Mouse (Mus musculus): Measurements from ENCODE around the gene Gm49320. TPM values are rescaled to one million over a fixed set of nuclear protein-coding genes. Genes with fewer than 3 reads are reported as not detected.
A peak's percentile ranks its signal among the peaks of the same experiment; 100 is the strongest.
"Not testable (repeated sequence)": the region's sequence is repeated elsewhere in the genome, so short reads cannot be mapped to it uniquely, and the experiment has no call there.

Gene Gm49320
- total and polyA plus RNA-seq, 2 experiments: 2.3 TPM; not detected in 1

GRCm38 (mm10) chr8:4252934-4253841 lies 14.5 kb downstream of the Gm49320 start, which contains the start of gene Snapc2:
Gene Snapc2 (plus strand): TSS chr8:4253080.
- Histone ChIP-seq H3K9ac (ENCODE audit: low read depth, low read length) (peak within 1 kb of the TSS; percentile 96), H3K4me1 (ENCODE audit: control insufficient read depth, insufficient read depth, low read length) (peaks cover 6% of the 10 kb centered on the region), H3K4me3 (ENCODE audit: insufficient read depth, low read depth, low read length) (peak within 1 kb of the TSS; percentile 89), H3K27me3 (ENCODE audit: control insufficient read depth, insufficient read depth, low read length) (no peaks in the 10 kb centered on the region), H3K27ac (replicated peaks; ENCODE audit: insufficient read depth, low read depth, low read length) (peak within 1 kb of the TSS; percentile 95), H3K79me2 (ENCODE audit: control insufficient read depth, insufficient read depth, low read length) (no peaks in the 10 kb centered on the region), H3K36me3 (ENCODE audit: control insufficient read depth, insufficient read depth, low read length) (no peaks in the 10 kb centered on the region; the same call in 1 of the 2 replicates)
- TF ChIP-seq POLR2A (IDR thresholded peaks at IDR 0.05; ENCODE audit: extremely low read depth, insufficient read depth, low read length) (0 out of 2 replicates have a peak, but pooled peaks have one; percentile 38), CTCF (IDR thresholded peaks at IDR 0.05; ENCODE audit: low read depth, low read length) (no peak)
- under 1% methylated on average over 69 of the region's 69 CpGs for WGBS
- peak; percentile 86 for DNase-seq (ENCODE audit: extremely low read depth, low read depth, low spot score)

GRCm38 (mm10) chr8:4254001-4254400 lies 15.3 kb downstream of the Gm49320 start:
- H3K27ac ChIP-seq (replicated peaks; ENCODE audit: insufficient read depth, low read depth, low read length): 0 out of 2 replicates have a peak overlapping the region, but pooled peaks have one; percentile 3
- H3K79me2 ChIP-seq (ENCODE audit: control insufficient read depth, insufficient read depth, low read length): no peaks in the 10 kb centered on the region
- peak overlapping the region; percentile 29; the same call in 1 of the 2 replicates for H3K9ac ChIP-seq (ENCODE audit: low read depth, low read length)
- H3K27me3 ChIP-seq (ENCODE audit: control insufficient read depth, insufficient read depth, low read length): no peaks in the 10 kb centered on the region
- TF ChIP-seq CTCF (IDR thresholded peaks at IDR 0.05; ENCODE audit: low read depth, low read length) (peak; percentile 65), POLR2A (IDR thresholded peaks at IDR 0.05; ENCODE audit: extremely low read depth, insufficient read depth, low read length) (no peak)
- 50% methylated on average over 6 of the region's 6 CpGs for WGBS
- peaks cover 9% of the 10 kb centered on the region for H3K4me1 ChIP-seq (ENCODE audit: control insufficient read depth, insufficient read depth, low read length)
- no peaks in the 10 kb centered on the region; the same call in 1 of the 2 replicates for H3K36me3 ChIP-seq (ENCODE audit: control insufficient read depth, insufficient read depth, low read length)
- peak; percentile 76 for DNase-seq (ENCODE audit: extremely low read depth, low read depth, low spot score)
- no peak overlapping the region; the same call in 1 of the 2 replicates for H3K4me3 ChIP-seq (ENCODE audit: insufficient read depth, low read depth, low read length)

GRCm38 (mm10) chr8:4255471-4255870 lies 16.8 kb downstream of the Gm49320 start:
- not testable (repeated sequence) for DNase-seq (ENCODE audit: extremely low read depth, low read depth, low spot score); H3K4me1 ChIP-seq (ENCODE audit: control insufficient read depth, insufficient read depth, low read length)

GRCm38 (mm10) chr8:4256911-4257310 lies 18.2 kb downstream of the Gm49320 start:
- Histone ChIP-seq H3K79me2 (ENCODE audit: control insufficient read depth, insufficient read depth, low read length) (no peaks in the 10 kb centered on the region), H3K9ac (ENCODE audit: low read depth, low read length) (no peak overlapping the region), H3K36me3 (ENCODE audit: control insufficient read depth, insufficient read depth, low read length) (peaks cover 5% of the 10 kb centered on the region), H3K4me3 (ENCODE audit: insufficient read depth, low read depth, low read length) (no peak overlapping the region), H3K27me3 (ENCODE audit: control insufficient read depth, insufficient read depth, low read length) (no peaks in the 10 kb centered on the region), H3K4me1 (ENCODE audit: control insufficient read depth, insufficient read depth, low read length) (peaks cover 9% of the 10 kb centered on the region), H3K27ac (replicated peaks; ENCODE audit: insufficient read depth, low read depth, low read length) (no peak overlapping the region)
- DNase-seq (ENCODE audit: extremely low read depth, low read depth, low spot score): no peak
- 69% methylated on average over 4 of the region's 4 CpGs for WGBS
- TF ChIP-seq CTCF (IDR thresholded peaks at IDR 0.05; ENCODE audit: low read depth, low read length) (no peak), POLR2A (IDR thresholded peaks at IDR 0.05; ENCODE audit: extremely low read depth, insufficient read depth, low read length) (no peak)

More at GRCm38 (mm10) chr8:4255471-4255870, 16.8 kb downstream of the Gm49320 start:
- H3K9ac ChIP-seq (ENCODE audit: low read depth, low read length); H3K79me2 ChIP-seq (ENCODE audit: control insufficient read depth, insufficient read depth, low read length); H3K36me3 ChIP-seq (ENCODE audit: control insufficient read depth, insufficient read depth, low read length); H3K4me3 ChIP-seq (ENCODE audit: insufficient read depth, low read depth, low read length); H3K27ac ChIP-seq (replicated peaks; ENCODE audit: insufficient read depth, low read depth, low read length); H3K27me3 ChIP-seq (ENCODE audit: control insufficient read depth, insufficient read depth, low read length): not testable (repeated sequence)
- 89% methylated on average over 7 of the region's 7 CpGs for WGBS

- peaks cover 5% of the 10 kb centered on the region for H3K36me3 ChIP-seq (ENCODE audit: control insufficient read depth, insufficient read depth, low read length)
- no peak overlapping the region for H3K4me3 ChIP-seq (ENCODE audit: insufficient read depth, low read depth, low read length)
- TF ChIP-seq POLR2A (IDR thresholded peaks at IDR 0.05; ENCODE audit: extremely low read depth, insufficient read depth, low read length) (no peak), CTCF (IDR thresholded peaks at IDR 0.05; ENCODE audit: low read depth, low read length) (no peak)
- no peak overlapping the region for H3K27ac ChIP-seq (replicated peaks; ENCODE audit: insufficient read depth, low read depth, low read length)
- no peaks in the 10 kb centered on the region for H3K27me3 ChIP-seq (ENCODE audit: control insufficient read depth, insufficient read depth, low read length)
- peaks cover 8% of the 10 kb centered on the region for H3K4me1 ChIP-seq (ENCODE audit: control insufficient read depth, insufficient read depth, low read length)
- 94% methylated on average over 4 of the region's 4 CpGs for WGBS
- no peaks in the 10 kb centered on the region for H3K79me2 ChIP-seq (ENCODE audit: control insufficient read depth, insufficient read depth, low read length)
- no peak overlapping the region for H3K9ac ChIP-seq (ENCODE audit: low read depth, low read length)
- no peak for DNase-seq (ENCODE audit: extremely low read depth, low read depth, low spot score)
These were observed 18.7 kb downstream of the Gm49320 start for GRCm38 (mm10) chr8:4257350-4257749.

- Histone ChIP-seq H3K27me3 (ENCODE audit: control insufficient read depth, insufficient read depth, low read length) (no peaks in the 10 kb centered on the region), H3K27ac (replicated peaks; ENCODE audit: insufficient read depth, low read depth, low read length) (no peak overlapping the region), H3K4me1 (ENCODE audit: control insufficient read depth, insufficient read depth, low read length) (peaks cover 5% of the 10 kb centered on the region), H3K9ac (ENCODE audit: low read depth, low read length) (no peak overlapping the region), H3K79me2 (ENCODE audit: control insufficient read depth, insufficient read depth, low read length) (no peaks in the 10 kb centered on the region), H3K36me3 (ENCODE audit: control insufficient read depth, insufficient read depth, low read length) (peaks cover 5% of the 10 kb centered on the region), H3K4me3 (ENCODE audit: insufficient read depth, low read depth, low read length) (peak overlapping the region; percentile 33; the same call in 1 of the 2 replicates)
- no peak for DNase-seq (ENCODE audit: extremely low read depth, low read depth, low spot score)
- TF ChIP-seq CTCF (IDR thresholded peaks at IDR 0.05; ENCODE audit: low read depth, low read length): peak; percentile 84
- TF ChIP-seq POLR2A (IDR thresholded peaks at IDR 0.05; ENCODE audit: extremely low read depth, insufficient read depth, low read length): no peak
- WGBS: 10% methylated on average over 35 of the region's 35 CpGs
These were observed 19.6 kb downstream of the Gm49320 start for GRCm38 (mm10) chr8:4258233-4258632.

All from liver, adult 2 months (tissue).